Mouse (Mus musculus): ENCODE measurements around the gene Noc2l. TPM values are rescaled to one million over a fixed set of nuclear protein-coding genes. Genes with fewer than 3 reads are reported as not detected.

The Noc2l gene
- total and polyA plus RNA-seq, 3 experiments: 122 to 234 (median 164) TPM

DNA sequence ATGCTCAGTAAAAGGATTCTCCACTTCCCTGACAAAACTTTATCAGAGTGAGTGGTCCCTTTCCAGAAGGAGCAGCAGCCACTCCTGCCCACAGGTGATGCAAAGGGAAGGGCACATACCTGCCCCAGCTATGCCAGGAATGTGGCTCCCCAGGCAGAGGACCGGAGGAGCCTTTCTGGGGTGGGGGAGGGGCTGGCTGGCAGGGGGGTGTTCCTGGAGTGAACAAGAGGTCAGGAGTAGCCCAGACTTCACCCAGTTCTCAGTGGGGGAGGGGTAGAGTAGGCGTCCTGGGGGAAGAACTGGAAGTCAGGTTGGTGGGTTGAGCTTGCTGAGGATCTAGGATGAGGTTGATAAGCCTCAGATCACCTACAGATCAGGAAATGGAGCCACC is 42.6 kb upstream of the Noc2l start:
- Histone ChIP-seq H3K9ac (ENCODE audit: control insufficient read depth, low read depth, low read length, poor library complexity, severe bottlenecking) (no peak overlapping the region), H3K9me3 (replicated peaks; ENCODE audit: insufficient read depth, low read length) (no peaks in the 10 kb centered on the region), H3K4me3 (ENCODE audit: control insufficient read depth in 1 of 2, insufficient read depth in 1 of 2, low read depth in 2 of 2, low read length in 2 of 2) (no peak overlapping the region), H3K27me3 (ENCODE audit: control insufficient read depth in 1 of 2, insufficient read depth in 2 of 2, low read length in 2 of 2) (no peaks in the 10 kb centered on the region), H3K36me3 (ENCODE audit: control insufficient read depth in 1 of 2, insufficient read depth in 2 of 2, low read length in 2 of 2) (peaks cover 0 to 6% of the 10 kb centered on the region in 2 experiments; a peak in 3 of 4 replicates), H3K79me2 (ENCODE audit: control insufficient read depth, insufficient read depth, low read length, poor library complexity) (peaks cover 6% of the 10 kb centered on the region; the same call in 1 of the 2 replicates), H3K27ac (ENCODE audit: control insufficient read depth, low read depth, low read length) (no peak overlapping the region), H3K4me1 (ENCODE audit: control insufficient read depth in 1 of 2, insufficient read depth in 2 of 2, low read length in 2 of 2) (peaks cover 3 to 18% of the 10 kb centered on the region in 2 experiments; a peak in 3 of 4 replicates)
- DNase-seq (ENCODE audit: low read depth, low spot score): no peak
- TF ChIP-seq CHD1 (IDR thresholded peaks at IDR 0.05; ENCODE audit: low read depth, low read length) (no peak), GABPA (IDR thresholded peaks at IDR 0.05; ENCODE audit: low read depth, low read length) (no peak), SMC3 (IDR thresholded peaks at IDR 0.05; ENCODE audit: low read depth, low read length) (no peak), CTCF (IDR thresholded peaks at IDR 0.05 in 2 of 3, conservative IDR thresholded peaks at IDR 0.05 in 1 of 3; ENCODE audit: control insufficient read depth in 1 of 3, insufficient read depth in 1 of 3, low read depth in 2 of 3, low read length in 3 of 3, poor library complexity in 1 of 3, severe bottlenecking in 1 of 3) (no peak), MAZ (IDR thresholded peaks at IDR 0.05; ENCODE audit: low read depth, low read length) (no peak), NRF1 (IDR thresholded peaks at IDR 0.05; ENCODE audit: insufficient read depth, low read depth, low read length, poor library complexity, severe bottlenecking) (no peak), HCFC1 (IDR thresholded peaks at IDR 0.05; ENCODE audit: low read depth, low read length) (no peak), RAD21 (IDR thresholded peaks at IDR 0.05; ENCODE audit: low read depth, low read length) (no peak), TCF12 (IDR thresholded peaks at IDR 0.05; ENCODE audit: low read depth, low read length) (no peak)

DNA sequence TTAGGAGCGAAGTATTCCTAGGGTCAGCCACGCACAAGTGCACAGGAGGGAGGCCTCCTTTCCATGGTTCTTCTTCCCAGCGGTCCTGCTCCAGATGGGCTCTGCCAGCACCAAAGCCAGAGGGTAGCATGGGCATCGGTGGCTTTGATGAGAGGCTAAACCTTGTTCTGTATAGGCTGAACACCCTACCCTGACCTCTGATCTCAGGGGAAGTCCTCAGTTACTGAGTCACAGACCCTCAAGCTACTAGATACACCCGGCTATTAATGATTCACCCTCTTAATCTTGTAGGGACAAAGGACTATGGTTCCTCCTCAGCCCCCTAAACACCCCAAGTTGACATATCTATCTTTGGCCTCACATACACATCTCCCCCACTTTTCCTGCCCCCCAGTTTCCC is 41.9 kb upstream of the Noc2l start:
- DNase-seq (ENCODE audit: low read depth, low spot score): no peak
- Histone ChIP-seq H3K36me3 (ENCODE audit: control insufficient read depth in 1 of 2, insufficient read depth in 2 of 2, low read length in 2 of 2) (peaks cover 0 to 6% of the 10 kb centered on the region in 2 experiments; a peak in 3 of 4 replicates), H3K4me3 (ENCODE audit: control insufficient read depth in 1 of 2, insufficient read depth in 1 of 2, low read depth in 2 of 2, low read length in 2 of 2) (no peak overlapping the region), H3K27ac (ENCODE audit: control insufficient read depth, low read depth, low read length) (no peak overlapping the region), H3K9ac (ENCODE audit: control insufficient read depth, low read depth, low read length, poor library complexity, severe bottlenecking) (no peak overlapping the region), H3K4me1 (ENCODE audit: control insufficient read depth in 1 of 2, insufficient read depth in 2 of 2, low read length in 2 of 2) (peaks cover 3 to 17% of the 10 kb centered on the region in 2 experiments; a peak in 3 of 4 replicates), H3K27me3 (ENCODE audit: control insufficient read depth in 1 of 2, insufficient read depth in 2 of 2, low read length in 2 of 2) (no peaks in the 10 kb centered on the region), H3K79me2 (ENCODE audit: control insufficient read depth, insufficient read depth, low read length, poor library complexity) (peaks cover 6% of the 10 kb centered on the region; the same call in 1 of the 2 replicates), H3K9me3 (replicated peaks; ENCODE audit: insufficient read depth, low read length) (no peaks in the 10 kb centered on the region)
- no peak for TF ChIP-seq UBTF (IDR thresholded peaks at IDR 0.05; ENCODE audit: borderline replicate concordance, insufficient read depth, low read depth, low read length)
- TF ChIP-seq MXI1 (IDR thresholded peaks at IDR 0.05; ENCODE audit: low read depth, low read length): no peak
- TF ChIP-seq GABPA (IDR thresholded peaks at IDR 0.05; ENCODE audit: low read depth, low read length): no peak
- no peak for TF ChIP-seq ZNF384 (IDR thresholded peaks at IDR 0.05; ENCODE audit: low read depth, low read length)
- no peak for TF ChIP-seq NELFE (IDR thresholded peaks at IDR 0.05; ENCODE audit: low read depth, low read length)
- no peak for TF ChIP-seq BHLHE40 (IDR thresholded peaks at IDR 0.05; ENCODE audit: borderline replicate concordance, low read depth, low read length)
- no peak for TF ChIP-seq MAZ (IDR thresholded peaks at IDR 0.05; ENCODE audit: low read depth, low read length)

Data from MEL (cell line).